Mouse (Mus musculus) testis, adult 2 months (tissue): ENCODE measurements around the gene Tmprss2.

Source experiments
- CTCF ChIP-seq: fragments of 200-500 bp; IDR thresholded peaks from 2 replicates; pipeline ENCODE4 v1.5.1; 2012; ENCODE audit warnings: low read depth, mild to moderate bottlenecking, inconsistent platforms, low read length, moderate library complexity; ENCODE audit not compliant: control insufficient read depth, insufficient read depth, insufficient replicate concordance
- POLR2A ChIP-seq: fragments of 200-500 bp; IDR thresholded peaks from 2 replicates; pipeline ENCODE4 v1.6.1; 2012; ENCODE audit warnings: low read depth, mild to moderate bottlenecking, inconsistent platforms, low read length, moderate library complexity; ENCODE audit not compliant: control insufficient read depth

- TF ChIP-seq POLR2A (no peak), CTCF (no peak)
Observed at GRCm38 (mm10) chr16:97639630-97640029, 28.6 kb upstream of the Tmprss2 start.
